Mouse (Mus musculus) stomach, postnatal 0 days (tissue): Measurements from ENCODE around the gene Plk1. TPM values are rescaled to one million over a fixed set of nuclear protein-coding genes. Genes with fewer than 3 reads are reported as not detected.
A peak's percentile ranks its signal among the peaks of the same experiment; 100 is the strongest.

ENCODE experiments used
- ATAC-seq: fragments of 200-750 bp; cut with Nextera tagmentation; 2 replicates; pipeline ENCODE4 v1.8.0; 2017; ENCODE audit not compliant: low FRiP score, low TSS enrichment
- DNase-seq: peaks from one replicate; pipeline ENCODE4 v3.0.0-alpha.2; 2016; ENCODE audit warnings: low spot score
- H3K27ac ChIP-seq: fragments of 300-500 bp; sonication (generic); replicated peaks from 2 replicates; pipeline ENCODE4 v1.5.1; 2014; ENCODE audit warnings: mild to moderate bottlenecking, control low read depth
- H3K27me3 ChIP-seq: fragments of 300-500 bp; sonication (generic); 2 replicates; pipeline ENCODE4 v1.6.1; 2014; ENCODE audit warnings: low read length; ENCODE audit not compliant: control insufficient read depth, insufficient read depth
- H3K36me3 ChIP-seq: fragments of 300-500 bp; sonication (generic); 2 replicates; pipeline ENCODE4 v1.6.1; 2014; ENCODE audit warnings: low read length, mixed read lengths; ENCODE audit not compliant: control insufficient read depth, insufficient read depth
- H3K4me1 ChIP-seq: fragments of 300-500 bp; sonication (generic); replicated peaks from 2 replicates; pipeline ENCODE4 v1.6.1; 2014; ENCODE audit warnings: antibody characterized with exemption; ENCODE audit not compliant: control insufficient read depth, insufficient read depth
- H3K4me2 ChIP-seq: fragments of 300-500 bp; sonication (generic); replicated peaks from 2 replicates; pipeline ENCODE4 v1.6.1; 2014; ENCODE audit warnings: low read depth, mild to moderate bottlenecking, control low read depth, moderate library complexity
- H3K4me3 ChIP-seq: fragments of 300-500 bp; sonication (generic); 2 replicates; pipeline ENCODE4 v1.5.1; 2014; ENCODE audit warnings: low read depth, low read length, control low read depth
- H3K9ac ChIP-seq: fragments of 300-500 bp; sonication (generic); 2 replicates; pipeline ENCODE4 v1.6.1; 2014; ENCODE audit warnings: mild to moderate bottlenecking, low read length, control low read depth, mixed read lengths
- H3K9me3 ChIP-seq: fragments of 300-500 bp; sonication (generic); 2 replicates; pipeline ENCODE4 v1.6.1; 2016; ENCODE audit warnings: low read length; ENCODE audit not compliant: control insufficient read depth
- CTCF ChIP-seq: IDR thresholded peaks from 2 replicates; pipeline ENCODE4 v1.5.1; 2016; ENCODE audit warnings: antibody characterized with exemption, low read depth, mild to moderate bottlenecking, moderate library complexity
- EP300 ChIP-seq: optimal IDR thresholded peaks from 2 replicates; pipeline ENCODE3; 2016; ENCODE audit warnings: antibody characterized with exemption
- WGBS: fragments of 180-500 bp; shearing (Covaris S2); extraction: QIAGEN DNeasy Blood & Tissue Kit; methylation state at CpG from one replicate; pipeline ENCODE4 v1.1.7; 2014; 5-methylcytosine and 5-hydroxymethylcytosine counted together
- polyA plus RNA-seq: library from polyadenylated mRNA; unstranded; fragments of >200 nt; fragmentation: Nextera tagmentation; extraction: Ambion mirVana; gene quantifications from 2 replicates; pipeline ENCODE4 v1.2.1, GENCODE M21; 2015

Gene Plk1
- polyA plus RNA-seq, 1 experiment from 2014 or later: 26.9 TPM

DNA sequence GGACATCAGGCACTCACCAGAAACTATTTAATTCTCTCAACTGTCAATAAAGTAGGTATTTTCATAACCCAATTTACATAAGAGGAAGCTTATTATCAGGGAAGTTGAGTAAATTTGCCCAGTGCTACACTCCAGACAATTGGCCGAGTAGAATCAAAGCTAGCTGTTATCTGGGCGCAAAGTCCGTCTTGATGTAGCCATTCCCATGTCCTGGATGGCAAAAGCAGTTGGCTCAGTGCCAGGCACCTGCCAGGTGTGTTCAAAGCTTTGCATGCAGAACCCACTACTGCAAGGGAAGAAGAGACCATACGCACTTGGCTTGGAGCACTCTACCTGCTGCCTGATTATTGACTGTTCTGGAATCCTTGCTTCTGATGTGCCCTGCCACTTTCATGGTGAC is 6.8 kb upstream of the Plk1 start:
- Histone ChIP-seq H3K4me1 (no peaks in the 10 kb centered on the region), H3K4me2 (no peak overlapping the region), H3K4me3 (no peak overlapping the region), H3K27ac (no peak overlapping the region), H3K36me3 (peaks cover 12% of the 10 kb centered on the region), H3K9ac (no peak overlapping the region), H3K27me3 (no peaks in the 10 kb centered on the region), H3K9me3 (no peaks in the 10 kb centered on the region)
- ATAC-seq: peak; percentile 92
- TF ChIP-seq EP300: no peak
- no peak for TF ChIP-seq CTCF
- DNase-seq: peak; percentile 94
- 62% methylated on average over 4 of the region's 4 CpGs for WGBS

DNA sequence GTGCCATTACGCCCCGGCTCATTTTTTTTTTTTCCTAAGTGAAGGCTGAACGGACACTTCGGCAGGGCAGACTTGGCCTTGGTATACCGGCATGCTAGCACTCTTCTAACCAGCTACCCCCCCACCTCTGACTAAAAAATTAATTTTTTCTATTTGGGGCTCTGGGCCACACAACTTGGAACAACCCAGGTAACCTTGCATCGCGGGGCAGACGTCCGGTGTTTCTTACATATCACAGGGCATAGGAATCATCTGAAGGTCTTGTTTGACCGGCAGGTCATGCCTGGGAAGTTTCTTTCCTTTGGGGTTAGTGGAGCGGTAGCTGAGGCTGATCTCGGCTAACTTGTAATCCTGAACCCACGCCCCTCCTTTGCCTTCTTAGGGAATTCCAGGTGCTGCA is 751 bp upstream of the Plk1 start:
- Histone ChIP-seq H3K4me1 (no peaks in the 10 kb centered on the region), H3K4me2 (peak overlapping the region; percentile 72), H3K36me3 (no peaks in the 10 kb centered on the region), H3K4me3 (peak overlapping the region; percentile 71), H3K27me3 (no peaks in the 10 kb centered on the region), H3K9me3 (no peaks in the 10 kb centered on the region), H3K9ac (peak overlapping the region; percentile 58), H3K27ac (peak overlapping the region; percentile 81)
- TF ChIP-seq CTCF: no peak
- TF ChIP-seq EP300: no peak
- no peak for ATAC-seq
- no peak for DNase-seq
- 7% methylated on average over 13 of the region's 13 CpGs for WGBS

DNA sequence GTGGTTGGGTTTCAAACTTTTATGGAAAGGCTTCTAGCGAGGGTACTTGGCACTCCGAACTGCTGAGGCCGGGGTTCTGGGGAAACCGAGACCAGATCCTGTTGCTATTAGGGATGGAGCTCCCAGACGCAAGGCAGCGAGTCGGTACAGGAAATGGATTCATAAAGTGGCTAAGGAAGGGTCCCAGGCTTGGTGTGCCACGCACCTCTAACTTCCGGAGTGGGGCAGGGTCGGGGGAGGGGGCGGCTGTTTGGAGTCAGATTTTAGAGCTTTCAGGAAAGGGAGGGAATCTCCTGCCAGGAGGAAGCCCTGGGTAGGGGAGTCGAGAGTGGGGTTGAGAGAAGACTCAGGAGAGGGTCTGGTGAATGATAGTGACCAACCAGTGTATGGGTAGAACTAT is 798 bp downstream of the Plk1 start:
- ATAC-seq: no peak
- TF ChIP-seq CTCF (no peak), EP300 (no peak)
- no peak for DNase-seq

DNA sequence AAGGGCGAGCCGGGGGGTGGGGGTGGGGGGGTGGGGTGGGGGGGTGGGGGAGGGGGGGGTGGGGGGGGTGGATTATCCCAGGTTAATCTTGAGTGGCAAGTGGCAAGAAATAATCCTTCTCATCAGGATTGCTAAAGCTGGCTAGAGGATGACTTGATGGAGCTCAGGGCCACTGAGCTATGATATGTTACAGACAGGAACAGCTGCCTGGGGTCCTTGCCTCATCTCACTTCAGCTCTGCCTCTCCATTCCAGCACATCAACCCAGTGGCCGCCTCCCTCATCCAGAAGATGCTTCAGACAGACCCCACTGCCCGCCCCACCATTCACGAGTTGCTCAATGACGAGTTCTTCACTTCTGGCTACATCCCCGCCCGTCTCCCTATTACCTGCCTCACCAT is 4.5 kb downstream of the Plk1 start:
- Histone ChIP-seq H3K4me3 (no peak overlapping the region), H3K36me3 (peaks cover 11% of the 10 kb centered on the region), H3K4me1 (no peaks in the 10 kb centered on the region), H3K27me3 (no peaks in the 10 kb centered on the region), H3K9me3 (no peaks in the 10 kb centered on the region), H3K4me2 (no peak overlapping the region), H3K9ac (no peak overlapping the region), H3K27ac (no peak overlapping the region)
- TF ChIP-seq CTCF (no peak), EP300 (no peak)
- DNase-seq: no peak
- WGBS: 91% methylated on average over 6 of the region's 8 CpGs
- no peak for ATAC-seq

More for the DNA sequence above, 798 bp downstream of the Plk1 start:
- 1% methylated on average over 11 of the region's 12 CpGs for WGBS
- peak overlapping the region; percentile 58 for H3K9ac ChIP-seq
- no peaks in the 10 kb centered on the region for H3K4me1 ChIP-seq
- peak overlapping the region; percentile 72 for H3K4me2 ChIP-seq
- H3K36me3 ChIP-seq: peaks cover 6% of the 10 kb centered on the region; the same call in 1 of the 2 replicates
- H3K27ac ChIP-seq: no peak overlapping the region
- no peaks in the 10 kb centered on the region for H3K9me3 ChIP-seq
- H3K27me3 ChIP-seq: no peaks in the 10 kb centered on the region
- peak overlapping the region; percentile 71 for H3K4me3 ChIP-seq

DNA sequence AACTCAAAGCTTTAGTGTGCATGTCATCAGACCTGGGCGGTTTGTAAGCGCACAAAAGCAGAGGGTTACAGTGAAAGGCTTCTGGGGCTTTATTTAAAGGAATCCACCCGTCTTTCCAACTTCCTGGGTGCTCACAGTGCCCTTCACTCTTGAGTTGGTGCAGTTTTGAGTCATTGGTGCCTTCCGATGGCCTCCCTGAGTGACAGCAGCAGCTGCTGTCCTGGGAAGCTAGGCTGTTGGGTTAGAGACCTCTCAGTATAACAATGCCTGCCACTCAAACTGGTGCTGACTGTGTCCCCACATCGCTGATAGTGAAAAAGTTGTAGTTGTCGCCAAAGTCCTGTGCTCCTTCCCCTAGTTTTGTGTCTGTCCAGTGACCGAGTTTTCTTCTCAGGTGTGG is 8.0 kb downstream of the Plk1 start:
- no peak for ATAC-seq
- H3K4me2 ChIP-seq: no peak overlapping the region
- 89% methylated on average over 7 of the region's 7 CpGs for WGBS
- H3K27ac ChIP-seq: no peak overlapping the region
- peaks cover 20% of the 10 kb centered on the region for H3K36me3 ChIP-seq
- TF ChIP-seq CTCF (no peak), EP300 (no peak)
- DNase-seq: no peak
- H3K4me1 ChIP-seq: no peaks in the 10 kb centered on the region
- no peaks in the 10 kb centered on the region for H3K27me3 ChIP-seq
- no peak overlapping the region for H3K9ac ChIP-seq
- no peak overlapping the region for H3K4me3 ChIP-seq
- no peaks in the 10 kb centered on the region for H3K9me3 ChIP-seq

DNA sequence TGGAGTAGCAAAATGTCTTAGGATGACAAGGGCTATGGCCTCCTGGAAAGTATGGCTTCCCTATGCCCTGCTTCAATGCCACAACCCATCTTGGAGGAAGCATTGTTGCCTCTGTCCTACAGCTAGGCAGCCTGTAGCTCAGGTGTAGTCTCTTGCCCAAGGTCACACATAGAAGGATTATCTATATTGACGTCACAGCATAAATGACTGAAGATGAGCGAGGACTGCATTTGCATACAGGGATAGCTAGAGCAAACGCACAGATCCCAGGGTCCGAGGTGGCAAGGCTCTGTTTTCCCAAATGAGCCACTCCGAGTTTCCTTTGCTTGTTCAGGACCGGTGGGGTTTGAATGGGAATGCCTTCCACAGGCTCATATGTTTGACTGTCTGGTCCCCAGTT is 11.5 kb downstream of the Plk1 start:
- Histone ChIP-seq H3K27me3 (no peaks in the 10 kb centered on the region), H3K27ac (no peak overlapping the region), H3K4me3 (no peak overlapping the region), H3K4me2 (no peak overlapping the region), H3K4me1 (no peaks in the 10 kb centered on the region), H3K36me3 (peaks cover 11% of the 10 kb centered on the region), H3K9ac (no peak overlapping the region), H3K9me3 (no peaks in the 10 kb centered on the region)
- DNase-seq: no peak
- TF ChIP-seq EP300 (no peak), CTCF (no peak)
- WGBS: 75% methylated on average over 6 of the region's 6 CpGs
- ATAC-seq: no peak
